8 mouse cellular contexts compared by ENCODE assay signal in the genomic region with DNA sequence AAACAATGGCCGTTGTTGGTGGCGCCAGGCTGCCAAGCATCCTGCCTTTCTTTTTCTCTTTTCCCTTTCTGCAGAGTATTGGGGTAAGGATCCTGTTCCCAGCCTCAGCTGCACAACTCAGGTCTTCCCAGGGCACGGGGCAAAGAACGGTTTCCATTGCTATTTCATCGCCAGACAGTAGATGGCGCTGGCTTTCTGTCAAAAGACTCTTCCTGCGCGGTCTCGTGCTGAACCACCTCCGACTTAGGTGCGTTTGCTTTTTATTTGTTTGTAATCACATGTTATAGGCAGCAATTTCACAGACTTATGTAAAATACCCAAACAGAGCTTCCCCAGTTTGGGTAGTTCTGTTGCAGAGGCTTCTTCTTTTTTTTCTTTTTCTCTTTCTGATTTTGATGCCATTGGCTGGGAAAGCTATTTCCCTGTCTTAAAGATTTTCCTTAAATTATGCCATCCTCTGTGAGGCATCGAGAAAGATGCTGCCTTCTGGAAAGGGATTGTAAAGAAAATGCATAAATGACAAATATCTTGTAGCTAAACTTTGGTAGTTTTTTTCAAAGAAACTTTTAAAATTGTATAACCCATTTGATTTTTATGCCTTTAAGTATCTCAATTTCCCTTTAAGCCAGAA.
DNase-seq lines count a peak whose midpoint lies in the region; ATAC-seq and TF ChIP-seq lines count a peak whose summit lies in the region.

No protein-coding gene starts in this region.

- H3K9ac ChIP-seq in ES-Bruce4 (ENCODE audit: low read depth, poor library complexity, severe bottlenecking), result no peak overlapping the region
- H3K9ac ChIP-seq in heart, embryonic 15.5 days, result no peak overlapping the region
- H3K9ac ChIP-seq in liver, embryonic 14.5 days (replicated peaks), result no peak overlapping the region
- no peak overlapping the region for H3K9ac ChIP-seq in neural tube, embryonic 14.5 days (replicated peaks; ENCODE audit: low read depth, low read length)

- no peak for TF ChIP-seq POLR2A in ES-Bruce4 (IDR thresholded peaks at IDR 0.05; ENCODE audit: insufficient read depth, low read length)
- TF ChIP-seq POLR2A in bone marrow macrophage, adult 2 months (IDR thresholded peaks at IDR 0.05; ENCODE audit: borderline replicate concordance, low read depth, low read length), result no peak
- TF ChIP-seq POLR2A in embryonic fibroblast, embryonic 13.5 days (IDR thresholded peaks at IDR 0.05; ENCODE audit: low read depth, low read length), result no peak

- peak; percentile 84 for TF ChIP-seq CTCF in ES-Bruce4 (IDR thresholded peaks at IDR 0.05; ENCODE audit: low read depth, low read length)
- peak; percentile 96 for TF ChIP-seq CTCF in bone marrow macrophage, adult 2 months (IDR thresholded peaks at IDR 0.05; ENCODE audit: low read depth, low read length)
- TF ChIP-seq CTCF in embryonic fibroblast, embryonic 13.5 days (IDR thresholded peaks at IDR 0.05; ENCODE audit: borderline replicate concordance, insufficient read depth, low read length), result peak; percentile 76
- TF ChIP-seq CTCF in liver, embryonic 14.5 days (IDR thresholded peaks at IDR 0.05; ENCODE audit: low read depth), result peak; percentile 80

- no peak overlapping the region for H3K4me3 ChIP-seq in ES-Bruce4 (ENCODE audit: low read depth, low read length)
- H3K4me3 ChIP-seq in bone marrow macrophage, adult 2 months (ENCODE audit: insufficient read depth, low read length), result no peak overlapping the region
- no peak overlapping the region for H3K4me3 ChIP-seq in embryonic fibroblast, embryonic 13.5 days (ENCODE audit: insufficient read depth, low read length)
- peak overlapping the region; percentile 18; the same call in 1 of the 2 replicates for H3K4me3 ChIP-seq in heart, embryonic 15.5 days
- H3K4me3 ChIP-seq in liver, embryonic 14.5 days (ENCODE audit: insufficient read depth in 1 of 2, low read depth in 2 of 2, low read length in 2 of 2), result no peak overlapping the region
- no peak overlapping the region for H3K4me3 ChIP-seq in neural tube, embryonic 14.5 days (ENCODE audit: low read depth, low read length)

- H3K27ac ChIP-seq in ES-Bruce4 (ENCODE audit: insufficient read depth, low read length), result no peak overlapping the region
- no peak overlapping the region for H3K27ac ChIP-seq in bone marrow macrophage, adult 2 months (ENCODE audit: insufficient read depth, low read depth, low read length)
- H3K27ac ChIP-seq in embryonic fibroblast, embryonic 13.5 days (ENCODE audit: insufficient read depth, low read length), result no peak overlapping the region
- H3K27ac ChIP-seq in heart, embryonic 15.5 days, result no peak overlapping the region
- no peak overlapping the region for H3K27ac ChIP-seq in liver, embryonic 14.5 days
- H3K27ac ChIP-seq in neural tube, embryonic 14.5 days (ENCODE audit: low read depth, low read length), result no peak overlapping the region

- no peaks in the 10 kb centered on the region for H3K36me3 ChIP-seq in ES-Bruce4 (ENCODE audit: control insufficient read depth, insufficient read depth, low read length, poor library complexity, severe bottlenecking)
- H3K36me3 ChIP-seq in heart, embryonic 15.5 days, result no peaks in the 10 kb centered on the region
- H3K36me3 ChIP-seq in liver, embryonic 14.5 days (replicated peaks; ENCODE audit: control insufficient read depth, insufficient read depth, low read depth), result no peaks in the 10 kb centered on the region
- H3K36me3 ChIP-seq in neural tube, embryonic 14.5 days (ENCODE audit: control insufficient read depth, insufficient read depth, low read length), result no peaks in the 10 kb centered on the region

- WGBS in heart, embryonic 15.5 days, result 3% methylated on average over 12 of the region's 12 CpGs
- WGBS in liver, embryonic 14.5 days (ENCODE audit: insufficient replicate concordance), result 4% methylated on average over 12 of the region's 12 CpGs
- 4% methylated on average over 12 of the region's 12 CpGs for WGBS in neural tube, embryonic 14.5 days

- TF ChIP-seq EP300 in ES-Bruce4 (IDR thresholded peaks at IDR 0.05; ENCODE audit: insufficient read depth, low read depth, low read length), result no peak
- no peak for TF ChIP-seq EP300 in liver, embryonic 14.5 days (IDR thresholded peaks at IDR 0.05; ENCODE audit: low read depth)

- H3K4me1 ChIP-seq in ES-Bruce4 (ENCODE audit: control insufficient read depth, insufficient read depth, low read length), result no peaks in the 10 kb centered on the region
- no peaks in the 10 kb centered on the region for H3K4me1 ChIP-seq in bone marrow macrophage, adult 2 months (ENCODE audit: control insufficient read depth, insufficient read depth, low read length)
- no peaks in the 10 kb centered on the region for H3K4me1 ChIP-seq in embryonic fibroblast, embryonic 13.5 days (ENCODE audit: control insufficient read depth, insufficient read depth, low read length)
- H3K4me1 ChIP-seq in heart, embryonic 15.5 days (replicated peaks), result no peaks in the 10 kb centered on the region
- H3K4me1 ChIP-seq in liver, embryonic 14.5 days (replicated peaks; ENCODE audit: control insufficient read depth in 2 of 2, insufficient read depth in 2 of 2, low read length in 1 of 2), result no peaks in the 10 kb centered on the region
- H3K4me1 ChIP-seq in neural tube, embryonic 14.5 days (ENCODE audit: control insufficient read depth, insufficient read depth, low read length), result peaks cover 6% of the 10 kb centered on the region; the same call in 1 of the 2 replicates

- no peaks in the 10 kb centered on the region for H3K9me3 ChIP-seq in ES-Bruce4 (replicated peaks; ENCODE audit: control insufficient read depth, insufficient read depth, low read length, poor library complexity, severe bottlenecking)
- no peaks in the 10 kb centered on the region for H3K9me3 ChIP-seq in heart, embryonic 15.5 days (replicated peaks)
- no peaks in the 10 kb centered on the region for H3K9me3 ChIP-seq in liver, embryonic 14.5 days (ENCODE audit: control insufficient read depth, low read length)
- no peaks in the 10 kb centered on the region for H3K9me3 ChIP-seq in neural tube, embryonic 14.5 days (ENCODE audit: control insufficient read depth, low read length)

- DNase-seq in kidney, postnatal 14 days, result peak; percentile 65
- DNase-seq in liver, embryonic 14.5 days (ENCODE audit: low read depth in 3 of 3, low spot score in 3 of 3), result peak; percentile 7 to 16 (median 15)
- peak; percentile 63 for DNase-seq in thymus, postnatal 0 days (ENCODE audit: low spot score)

- no peak for ATAC-seq in heart, embryonic 15.5 days (replicated peaks; ENCODE audit: insufficient number of reproducible peaks, insufficient read depth, low FRiP score, low read depth)
- ATAC-seq in liver, embryonic 14.5 days (ENCODE audit: insufficient read depth), result no peak
- peak; percentile 74; the same call in 1 of the 2 replicates for ATAC-seq in neural tube, embryonic 14.5 days (ENCODE audit: low read depth)

- no peaks in the 10 kb centered on the region for H3K27me3 ChIP-seq in ES-Bruce4 (ENCODE audit: control insufficient read depth, insufficient read depth, low read length, poor library complexity, severe bottlenecking)
- peaks cover 4% of the 10 kb centered on the region; the same call in 1 of the 2 replicates for H3K27me3 ChIP-seq in heart, embryonic 15.5 days
- H3K27me3 ChIP-seq in liver, embryonic 14.5 days (ENCODE audit: control insufficient read depth, insufficient read depth, low read length), result no peaks in the 10 kb centered on the region
- no peaks in the 10 kb centered on the region for H3K27me3 ChIP-seq in neural tube, embryonic 14.5 days (ENCODE audit: control insufficient read depth, insufficient read depth, low read length)

- peak overlapping the region; percentile 44 for H3K4me2 ChIP-seq in heart, embryonic 15.5 days
- H3K4me2 ChIP-seq in liver, embryonic 14.5 days (ENCODE audit: low read depth), result peak overlapping the region; percentile 42; the same call in 1 of the 2 replicates
- peak overlapping the region; percentile 35; the same call in 1 of the 2 replicates for H3K4me2 ChIP-seq in neural tube, embryonic 14.5 days (ENCODE audit: low read depth, low read length)

Comparison
In these comparisons a context has a peak if more than half of its experiments do, and no peak if none do; other contexts are left out.
1. DNase-seq: peak in every context shown above with its lines; median percentile 65 in kidney, postnatal 14 days; 63 in thymus, postnatal 0 days; 15 in liver, embryonic 14.5 days.